Mouse (Mus musculus): ENCODE measurements around the gene Zfp503. TPM values are rescaled to one million over a fixed set of nuclear protein-coding genes. Genes with fewer than 3 reads are reported as not detected.

Zfp503 gene
- total and polyA plus RNA-seq, 3 experiments = 0.96 to 2.1 TPM; not detected in 1

DNA sequence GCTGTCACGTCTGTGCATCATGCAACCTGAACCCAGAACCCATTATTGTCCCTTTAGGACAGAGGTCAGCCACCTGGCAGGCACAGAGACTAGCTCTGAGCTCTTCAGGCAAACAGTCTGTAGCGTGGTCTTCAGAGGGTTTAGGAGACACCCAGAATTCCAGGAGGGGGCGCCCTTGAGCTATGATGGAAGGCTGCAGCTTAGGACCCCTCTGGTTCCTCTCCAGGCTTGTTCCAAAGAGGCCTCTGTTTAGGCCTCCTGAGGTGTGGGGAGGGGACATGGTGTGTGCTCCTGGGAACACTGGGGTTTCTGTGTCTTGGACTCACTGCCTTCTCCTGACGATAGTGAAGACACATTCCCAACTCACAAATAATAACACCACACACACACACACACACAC is 20.4 kb downstream of the Zfp503 start:
- no peaks in the 10 kb centered on the region for H3K9me3 ChIP-seq (replicated peaks; ENCODE audit: insufficient read depth, low read length)
- no peaks in the 10 kb centered on the region; a peak in 1 of 4 replicates for H3K4me1 ChIP-seq (ENCODE audit: control insufficient read depth in 1 of 2, insufficient read depth in 2 of 2, low read length in 2 of 2)
- H3K27me3 ChIP-seq (ENCODE audit: control insufficient read depth in 1 of 2, insufficient read depth in 2 of 2, low read length in 2 of 2) = no peaks in the 10 kb centered on the region
- H3K79me2 ChIP-seq (ENCODE audit: control insufficient read depth, insufficient read depth, low read length, poor library complexity) = no peaks in the 10 kb centered on the region
- H3K36me3 ChIP-seq (ENCODE audit: control insufficient read depth in 1 of 2, insufficient read depth in 2 of 2, low read length in 2 of 2) = no peaks in the 10 kb centered on the region
- no peak overlapping the region for H3K4me3 ChIP-seq (ENCODE audit: control insufficient read depth in 1 of 2, insufficient read depth in 1 of 2, low read depth in 2 of 2, low read length in 2 of 2)
- peak; percentile 72 for DNase-seq (ENCODE audit: low read depth, low spot score)
- H3K27ac ChIP-seq (ENCODE audit: control insufficient read depth, low read depth, low read length) = no peak overlapping the region
- no peak overlapping the region for H3K9ac ChIP-seq (ENCODE audit: control insufficient read depth, low read depth, low read length, poor library complexity, severe bottlenecking)
- TF ChIP-seq MAZ (IDR thresholded peaks at IDR 0.05; ENCODE audit: low read depth, low read length) = no peak
- no peak for TF ChIP-seq POLR2A (IDR thresholded peaks at IDR 0.05; ENCODE audit: control insufficient read depth in 1 of 2, insufficient read depth in 1 of 2, low read depth in 1 of 2, low read length in 2 of 2, poor library complexity in 1 of 2)
- peak; percentile 90 for TF ChIP-seq ZC3H11A (IDR thresholded peaks at IDR 0.05; ENCODE audit: low read depth, low read length)
- peak; percentile 88 for TF ChIP-seq RAD21 (IDR thresholded peaks at IDR 0.05; ENCODE audit: low read depth, low read length)
- peak; percentile 91 for TF ChIP-seq SMC3 (IDR thresholded peaks at IDR 0.05; ENCODE audit: low read depth, low read length)
- TF ChIP-seq MAX (IDR thresholded peaks at IDR 0.05; ENCODE audit: low read length) = no peak
- peak; percentile 49 to 77 (median 76) for TF ChIP-seq CTCF (IDR thresholded peaks at IDR 0.05 in 2 of 3, conservative IDR thresholded peaks at IDR 0.05 in 1 of 3; ENCODE audit: control insufficient read depth in 1 of 3, insufficient read depth in 1 of 3, low read depth in 2 of 3, low read length in 3 of 3, poor library complexity in 1 of 3, severe bottlenecking in 1 of 3)

DNA sequence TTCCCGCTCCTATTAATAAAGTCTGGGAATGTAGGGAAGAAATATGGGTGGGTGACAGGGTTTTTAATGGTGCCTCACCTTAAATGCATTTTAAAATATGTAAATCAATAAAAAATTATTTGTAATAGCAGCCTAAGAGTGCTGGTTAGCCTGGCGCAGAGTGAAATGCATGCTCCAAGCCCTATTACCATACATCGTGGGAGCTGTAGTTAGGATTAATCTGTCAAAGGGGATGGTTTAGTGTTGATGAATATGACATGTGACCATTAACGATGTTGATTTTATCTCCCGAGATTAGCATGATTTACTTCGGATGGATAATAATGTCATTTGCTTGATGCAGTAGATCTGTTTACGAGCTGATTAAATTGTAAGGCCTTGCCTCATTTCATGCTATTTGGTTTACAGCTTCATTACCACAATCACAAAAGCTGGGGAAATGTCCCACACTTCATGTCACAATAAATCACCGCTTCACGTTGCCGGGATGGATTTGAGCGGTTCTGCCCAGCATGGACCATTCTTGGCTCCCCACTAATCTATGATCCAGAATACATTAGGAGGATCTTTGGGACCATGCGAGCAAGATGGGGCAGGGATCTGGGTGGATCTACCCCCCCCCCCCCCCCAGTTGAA is 21.9 kb downstream of the Zfp503 start:
- H3K27me3 ChIP-seq (ENCODE audit: control insufficient read depth in 1 of 2, insufficient read depth in 2 of 2, low read length in 2 of 2) = no peaks in the 10 kb centered on the region
- TF ChIP-seq USF2 (IDR thresholded peaks at IDR 0.05; ENCODE audit: borderline replicate concordance in 1 of 2, insufficient read depth in 1 of 2, low read depth in 1 of 2, low read length in 2 of 2) (no peak), CTCF (IDR thresholded peaks at IDR 0.05 in 2 of 3, conservative IDR thresholded peaks at IDR 0.05 in 1 of 3; ENCODE audit: control insufficient read depth in 1 of 3, insufficient read depth in 1 of 3, low read depth in 2 of 3, low read length in 3 of 3, poor library complexity in 1 of 3, severe bottlenecking in 1 of 3) (no peak), EP300 (IDR thresholded peaks at IDR 0.05; ENCODE audit: low read depth in 1 of 2, low read length in 2 of 2) (no peak), ZMIZ1 (IDR thresholded peaks at IDR 0.05; ENCODE audit: low read depth, low read length) (no peak)
- no peaks in the 10 kb centered on the region for H3K9me3 ChIP-seq (replicated peaks; ENCODE audit: insufficient read depth, low read length)
- no peaks in the 10 kb centered on the region for H3K79me2 ChIP-seq (ENCODE audit: control insufficient read depth, insufficient read depth, low read length, poor library complexity)
- no peak for DNase-seq (ENCODE audit: low read depth, low spot score)
- no peak overlapping the region for H3K27ac ChIP-seq (ENCODE audit: control insufficient read depth, low read depth, low read length)
- no peaks in the 10 kb centered on the region; a peak in 1 of 4 replicates for H3K4me1 ChIP-seq (ENCODE audit: control insufficient read depth in 1 of 2, insufficient read depth in 2 of 2, low read length in 2 of 2)
- H3K36me3 ChIP-seq (ENCODE audit: control insufficient read depth in 1 of 2, insufficient read depth in 2 of 2, low read length in 2 of 2) = no peaks in the 10 kb centered on the region
- H3K4me3 ChIP-seq (ENCODE audit: control insufficient read depth in 1 of 2, insufficient read depth in 1 of 2, low read depth in 2 of 2, low read length in 2 of 2) = no peak overlapping the region
- H3K9ac ChIP-seq (ENCODE audit: control insufficient read depth, low read depth, low read length, poor library complexity, severe bottlenecking) = no peak overlapping the region

DNA sequence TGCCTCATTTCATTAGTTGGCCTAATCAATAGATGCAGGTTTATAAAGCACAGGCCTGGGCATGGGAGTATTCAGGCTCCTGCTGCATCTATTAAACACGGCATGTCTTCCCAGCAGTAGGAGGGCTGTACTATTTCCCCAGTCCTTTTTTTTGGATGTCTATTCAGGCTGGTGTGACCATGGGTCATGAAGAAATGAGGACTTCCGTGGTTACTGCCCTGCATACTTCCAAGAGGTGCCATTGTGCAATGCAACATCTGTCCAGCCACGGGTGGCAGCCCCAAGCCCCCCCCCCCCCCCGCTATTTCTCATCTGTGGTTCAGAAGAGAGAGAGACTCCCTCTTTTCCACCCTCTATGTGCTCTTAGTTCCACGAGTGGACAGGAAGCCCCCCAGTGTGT is 23.1 kb downstream of the Zfp503 start:
- Histone ChIP-seq H3K9ac (ENCODE audit: control insufficient read depth, low read depth, low read length, poor library complexity, severe bottlenecking) (no peak overlapping the region), H3K27ac (ENCODE audit: control insufficient read depth, low read depth, low read length) (no peak overlapping the region), H3K36me3 (ENCODE audit: control insufficient read depth in 1 of 2, insufficient read depth in 2 of 2, low read length in 2 of 2) (no peaks in the 10 kb centered on the region), H3K27me3 (ENCODE audit: control insufficient read depth in 1 of 2, insufficient read depth in 2 of 2, low read length in 2 of 2) (no peaks in the 10 kb centered on the region), H3K4me1 (ENCODE audit: control insufficient read depth in 1 of 2, insufficient read depth in 2 of 2, low read length in 2 of 2) (no peaks in the 10 kb centered on the region; a peak in 1 of 4 replicates), H3K79me2 (ENCODE audit: control insufficient read depth, insufficient read depth, low read length, poor library complexity) (no peaks in the 10 kb centered on the region), H3K4me3 (ENCODE audit: control insufficient read depth in 1 of 2, insufficient read depth in 1 of 2, low read depth in 2 of 2, low read length in 2 of 2) (no peak overlapping the region), H3K9me3 (replicated peaks; ENCODE audit: insufficient read depth, low read length) (no peaks in the 10 kb centered on the region)
- no peak for TF ChIP-seq MXI1 (IDR thresholded peaks at IDR 0.05; ENCODE audit: low read depth, low read length)
- TF ChIP-seq KAT2A (conservative IDR thresholded peaks at IDR 0.05; ENCODE audit: low read depth, low read length) = no peak
- TF ChIP-seq MEF2A (IDR thresholded peaks at IDR 0.05; ENCODE audit: extremely low read depth, insufficient replicate concordance, low read depth, low read length, poor library complexity, severe bottlenecking) = no peak
- TF ChIP-seq TAL1 (IDR thresholded peaks at IDR 0.05; ENCODE audit: low read length) = no peak
- no peak for TF ChIP-seq RAD21 (IDR thresholded peaks at IDR 0.05; ENCODE audit: low read depth, low read length)
- no peak for TF ChIP-seq RCOR1 (IDR thresholded peaks at IDR 0.05; ENCODE audit: low read depth, low read length)
- no peak for TF ChIP-seq TCF12 (IDR thresholded peaks at IDR 0.05; ENCODE audit: low read depth, low read length)
- TF ChIP-seq ZMIZ1 (IDR thresholded peaks at IDR 0.05; ENCODE audit: low read depth, low read length) = no peak
- TF ChIP-seq BHLHE40 (IDR thresholded peaks at IDR 0.05; ENCODE audit: borderline replicate concordance, low read depth, low read length) = no peak
- no peak for TF ChIP-seq TBP (IDR thresholded peaks at IDR 0.05; ENCODE audit: low read depth, low read length)
- TF ChIP-seq MAX (IDR thresholded peaks at IDR 0.05; ENCODE audit: low read length) = no peak
- TF ChIP-seq POLR2A (IDR thresholded peaks at IDR 0.05; ENCODE audit: control insufficient read depth in 1 of 2, insufficient read depth in 1 of 2, low read depth in 1 of 2, low read length in 2 of 2, poor library complexity in 1 of 2) = no peak
- DNase-seq (ENCODE audit: low read depth, low spot score) = no peak

Measured in MEL (cell line).